Mouse (Mus musculus) brown adipose tissue, adult 24 weeks (tissue): ENCODE results near the gene Slc35a3. TPM values are rescaled to one million over a fixed set of nuclear protein-coding genes. Genes with fewer than 3 reads are reported as not detected.
"Not testable (repeated sequence)": the region's sequence is repeated elsewhere in the genome, so short reads cannot be mapped to it uniquely, and the experiment has no call there.

ENCODE experiments used
- H3K27ac ChIP-seq: fragments of 200-500 bp; replicated peaks from 2 replicates; pipeline ENCODE4 v1.5.1; 2012; ENCODE audit warnings: low read depth, mild to moderate bottlenecking, low read length
- H3K4me1 ChIP-seq: fragments of 200-500 bp; 2 replicates; pipeline ENCODE4 v1.6.1; 2012; ENCODE audit warnings: low read length, mixed read lengths; ENCODE audit not compliant: control insufficient read depth, insufficient read depth, insufficient read length
- H3K4me3 ChIP-seq: fragments of 200-500 bp; 2 replicates; pipeline ENCODE4 v1.5.1; 2012; ENCODE audit warnings: low read depth, mild to moderate bottlenecking, low read length, moderate library complexity; ENCODE audit not compliant: insufficient read depth
- polyA plus RNA-seq: library from polyadenylated mRNA; stranded (reverse); fragments of >200 nt; gene quantifications from 2 replicates; pipeline ENCODE4 v1.2.4, GENCODE M21; 2012; ENCODE audit not compliant: missing spikeins, insufficient read depth, insufficient read length

Gene Slc35a3
- polyA plus RNA-seq, 1 experiment, result 12.6 TPM

- Histone ChIP-seq H3K27ac (no peak overlapping the region), H3K4me3 (no peak overlapping the region; the same call in 1 of the 2 replicates), H3K4me1 (peaks cover 26% of the 10 kb centered on the region)
These were observed 52.7 kb downstream of the Slc35a3 start for GRCm38 (mm10) chr3:116659856-116660430.

- Histone ChIP-seq H3K27ac (no peak overlapping the region), H3K4me3 (no peak overlapping the region), H3K4me1 (peaks cover 28% of the 10 kb centered on the region)
These were observed 53.6 kb downstream of the Slc35a3 start for GRCm38 (mm10) chr3:116658928-116659565.

- Histone ChIP-seq H3K27ac (no peak overlapping the region), H3K4me1 (peaks cover 28% of the 10 kb centered on the region), H3K4me3 (no peak overlapping the region)
These were observed 56.3 kb downstream of the Slc35a3 start for GRCm38 (mm10) chr3:116656184-116656965.

GRCm38 (mm10) chr3:116654051-116654450 is 58.6 kb downstream of the Slc35a3 start:
- not testable (repeated sequence) for H3K27ac ChIP-seq
- H3K4me1 ChIP-seq, result peaks cover 18% of the 10 kb centered on the region

GRCm38 (mm10) chr3:116653278-116653945 is 59.2 kb downstream of the Slc35a3 start:
- H3K4me1 ChIP-seq, result peaks cover 15% of the 10 kb centered on the region
- H3K4me3 ChIP-seq, result no peak overlapping the region
- H3K27ac ChIP-seq, result no peak overlapping the region

More at GRCm38 (mm10) chr3:116654051-116654450, 58.6 kb downstream of the Slc35a3 start:
- not testable (repeated sequence) for H3K4me3 ChIP-seq

GRCm38 (mm10) chr3:116652033-116652446 is 60.6 kb downstream of the Slc35a3 start:
- Histone ChIP-seq H3K4me1 (peaks cover 13% of the 10 kb centered on the region), H3K27ac (no peak overlapping the region), H3K4me3 (no peak overlapping the region)

GRCm38 (mm10) chr3:116650698-116651097 is 61.9 kb downstream of the Slc35a3 start:
- no peak overlapping the region for H3K27ac ChIP-seq
- H3K4me1 ChIP-seq, result peaks cover 5% of the 10 kb centered on the region
- H3K4me3 ChIP-seq, result no peak overlapping the region

GRCm38 (mm10) chr3:116648805-116649204 is 63.8 kb downstream of the Slc35a3 start:
- no peak overlapping the region for H3K4me3 ChIP-seq
- H3K4me1 ChIP-seq, result no peaks in the 10 kb centered on the region; the same call in 1 of the 2 replicates
- H3K27ac ChIP-seq, result no peak overlapping the region

- no peak overlapping the region for H3K4me3 ChIP-seq
These were observed 66.2 kb downstream of the Slc35a3 start for GRCm38 (mm10) chr3:116646387-116646786.

GRCm38 (mm10) chr3:116642373-116642772 is 70.3 kb downstream of the Slc35a3 start:
- Histone ChIP-seq H3K4me1 (peaks cover 4% of the 10 kb centered on the region; the same call in 1 of the 2 replicates), H3K4me3 (no peak overlapping the region), H3K27ac (no peak overlapping the region; the same call in 1 of the 2 replicates)

More at GRCm38 (mm10) chr3:116646387-116646786, 66.2 kb downstream of the Slc35a3 start:
- Histone ChIP-seq H3K27ac (no peak overlapping the region), H3K4me1 (no peaks in the 10 kb centered on the region)

- no peak overlapping the region for H3K27ac ChIP-seq
- peaks cover 4% of the 10 kb centered on the region; the same call in 1 of the 2 replicates for H3K4me1 ChIP-seq
- H3K4me3 ChIP-seq, result no peak overlapping the region
These were observed 70.7 kb downstream of the Slc35a3 start for GRCm38 (mm10) chr3:116641811-116642371.

GRCm38 (mm10) chr3:116640024-116640423 is 72.6 kb downstream of the Slc35a3 start:
- H3K4me1 ChIP-seq, result peaks cover 4% of the 10 kb centered on the region; the same call in 1 of the 2 replicates
- no peak overlapping the region for H3K4me3 ChIP-seq
- H3K27ac ChIP-seq, result no peak overlapping the region

- Histone ChIP-seq H3K4me3 (no peak overlapping the region), H3K4me1 (peaks cover 4% of the 10 kb centered on the region; the same call in 1 of the 2 replicates), H3K27ac (peak overlapping the region; percentile 83)
These were observed 74.1 kb downstream of the Slc35a3 start for GRCm38 (mm10) chr3:116638572-116638971.

- H3K4me3 ChIP-seq, result no peak overlapping the region
- peaks cover 4% of the 10 kb centered on the region; the same call in 1 of the 2 replicates for H3K4me1 ChIP-seq
- peak overlapping the region; percentile 83 for H3K27ac ChIP-seq
These were observed 74.7 kb downstream of the Slc35a3 start for GRCm38 (mm10) chr3:116637693-116638476.
